Mouse (Mus musculus): ENCODE results near the gene Hist1h2ad. TPM values are rescaled to one million over a fixed set of nuclear protein-coding genes. Genes with fewer than 3 reads are reported as not detected.
"Not testable (repeated sequence)": the region's sequence is repeated elsewhere in the genome, so short reads cannot be mapped to it uniquely, and the experiment has no call there.

Gene Hist1h2ad
- polyA plus RNA-seq, 1 experiment from 2014 or later = not detected

DNA sequence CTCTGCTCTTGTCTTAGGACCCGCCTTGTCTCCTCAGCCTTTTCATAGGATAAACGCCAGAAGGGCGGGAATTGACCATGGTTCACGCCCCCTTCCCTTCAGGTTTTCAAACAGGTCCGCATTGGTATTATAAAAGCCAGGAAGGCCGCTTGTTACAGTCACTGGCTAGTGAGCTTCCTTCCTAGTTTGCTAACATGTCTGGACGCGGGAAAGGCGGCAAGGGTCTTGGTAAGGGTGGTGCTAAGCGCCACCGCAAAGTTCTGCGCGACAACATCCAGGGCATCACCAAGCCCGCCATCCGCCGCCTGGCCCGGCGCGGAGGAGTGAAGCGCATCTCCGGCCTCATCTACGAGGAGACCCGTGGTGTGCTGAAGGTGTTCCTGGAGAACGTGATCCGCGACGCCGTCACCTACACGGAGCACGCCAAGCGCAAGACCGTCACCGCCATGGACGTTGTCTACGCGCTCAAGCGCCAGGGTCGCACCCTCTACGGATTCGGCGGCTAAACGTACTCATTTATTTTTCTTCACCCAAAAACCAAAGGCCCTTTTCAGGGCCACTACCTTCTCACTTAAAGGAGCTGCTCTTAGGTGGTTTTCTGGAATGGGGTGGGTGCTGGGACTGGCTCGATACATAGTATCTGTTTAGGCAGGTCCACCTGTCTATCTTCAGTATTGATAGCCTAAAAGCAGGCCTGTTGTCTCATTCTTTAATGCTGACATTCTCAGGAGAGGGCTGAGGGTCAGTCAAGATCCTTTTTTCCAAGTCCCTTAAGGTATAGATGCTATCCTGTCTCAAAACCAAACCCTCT lies 7.4 kb downstream of the Hist1h2ad start, which contains the start of gene Hist1h4d:
Hist1h4d (plus strand) TSS at position 191 of the 811 bp plus-strand sequence.
- H3K36me3 ChIP-seq (ENCODE audit: inconsistent target) = no peaks in the 10 kb centered on the region
- H3K4me3 ChIP-seq (ENCODE audit: inconsistent target) = peak within 1 kb of the TSS; percentile 32
- no peaks in the 10 kb centered on the region for H3K79me2 ChIP-seq (ENCODE audit: inconsistent target)
- H3K27ac ChIP-seq = peak within 1 kb of the TSS; percentile 88
- 0% methylated on average over 40 of the region's 43 CpGs for WGBS (ENCODE audit: missing documents)

DNA sequence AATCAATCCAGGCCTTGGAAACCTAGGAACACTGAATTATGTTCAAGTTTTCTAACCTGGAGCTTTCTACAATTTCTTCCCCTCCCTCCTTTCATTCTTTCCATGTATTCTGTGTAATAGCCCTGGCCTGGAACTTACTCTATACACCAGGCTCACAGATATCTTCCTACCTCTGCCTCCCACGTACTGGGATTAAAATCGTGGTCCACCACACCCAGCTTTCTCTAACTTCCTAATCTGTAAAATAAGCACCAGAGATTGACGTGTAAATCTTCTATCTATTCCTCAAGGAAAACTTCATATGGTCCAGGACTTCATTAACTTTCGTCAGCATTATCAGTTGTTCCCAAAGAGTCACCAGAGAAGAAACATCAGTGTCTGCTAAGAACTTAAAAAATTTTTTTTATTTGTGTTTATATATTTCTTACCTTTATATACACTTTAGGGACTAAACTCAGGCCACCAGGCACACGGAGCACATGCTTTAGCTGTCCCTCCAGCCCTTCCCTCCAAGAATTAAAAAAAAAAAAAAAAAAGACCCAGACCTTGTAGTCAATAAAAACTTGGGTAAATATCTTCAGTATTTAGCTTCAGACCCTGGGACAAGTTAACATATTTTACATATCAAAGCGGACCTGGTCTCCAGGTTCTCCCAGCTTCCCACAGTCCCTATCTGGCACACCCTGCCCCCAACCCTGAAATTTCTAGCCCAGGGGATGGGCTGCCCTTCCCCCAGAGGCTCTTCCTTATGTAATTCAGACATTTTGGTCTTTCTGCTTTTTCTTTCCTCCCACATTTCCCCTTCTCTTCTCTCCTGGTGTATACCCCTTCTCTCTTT lies 8.3 kb downstream of the Hist1h2ad start:
- peak overlapping the region; percentile 32 for H3K4me3 ChIP-seq (ENCODE audit: inconsistent target)
- 27% methylated on average over 6 of the region's 6 CpGs for WGBS (ENCODE audit: missing documents)
- H3K79me2 ChIP-seq (ENCODE audit: inconsistent target) = no peaks in the 10 kb centered on the region
- H3K36me3 ChIP-seq (ENCODE audit: inconsistent target) = no peaks in the 10 kb centered on the region
- H3K27ac ChIP-seq = peak overlapping the region; percentile 88

DNA sequence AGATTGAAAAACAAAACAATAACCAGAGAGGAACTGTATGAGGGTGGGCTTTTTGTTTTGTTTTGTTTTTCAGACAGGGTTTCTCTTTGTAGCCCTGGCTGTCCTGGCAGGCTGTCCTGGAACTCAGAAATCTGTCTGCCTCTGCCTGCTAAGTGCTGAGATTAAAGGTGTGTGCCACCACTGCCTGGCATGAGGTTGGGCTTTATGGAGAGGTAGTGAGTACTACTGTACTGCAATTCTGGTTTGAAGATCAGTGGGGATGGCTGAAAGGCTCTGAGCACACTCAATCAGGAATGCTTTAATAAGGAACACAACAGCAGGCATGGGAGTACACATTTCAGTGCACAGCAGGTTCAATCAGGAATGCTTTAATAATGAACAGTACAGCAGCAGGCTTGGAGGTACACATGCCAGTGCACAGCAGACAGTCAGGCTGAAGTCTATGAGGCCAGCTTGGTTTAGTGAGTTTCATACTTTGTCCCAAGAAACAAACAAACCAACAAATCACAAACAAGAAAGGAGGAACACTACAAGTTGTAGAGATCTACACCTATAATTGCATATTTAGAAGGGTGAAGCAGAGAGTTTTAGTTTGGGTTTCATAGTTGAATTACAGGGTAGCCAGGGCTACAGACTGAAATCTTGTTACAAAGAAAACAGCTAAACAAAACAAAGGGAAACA lies 9.3 kb downstream of the Hist1h2ad start:
- no peak overlapping the region for H3K4me3 ChIP-seq (ENCODE audit: inconsistent target)
- H3K36me3 ChIP-seq (ENCODE audit: inconsistent target) = no peaks in the 10 kb centered on the region
- H3K27ac ChIP-seq = peak overlapping the region; percentile 88
- H3K79me2 ChIP-seq (ENCODE audit: inconsistent target) = no peaks in the 10 kb centered on the region

DNA sequence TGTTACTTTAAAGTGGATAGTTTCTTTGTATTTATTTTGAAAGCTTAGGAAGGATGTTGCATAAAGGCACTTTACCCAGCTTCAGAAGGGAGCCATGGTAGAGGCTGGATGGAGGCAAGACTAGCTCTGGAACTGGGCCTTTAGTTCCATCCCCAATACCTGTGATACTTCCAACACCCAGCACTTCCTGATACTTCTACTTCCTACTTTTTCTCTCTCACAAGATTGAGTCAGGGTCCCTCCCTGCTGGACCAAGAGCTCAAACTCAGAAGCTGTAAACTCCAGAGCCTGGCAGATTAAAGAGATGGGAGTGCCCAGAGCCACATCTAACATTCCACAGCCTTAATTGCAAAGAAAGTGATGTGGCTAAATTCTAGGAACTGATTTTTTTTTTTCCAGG lies 10.2 kb downstream of the Hist1h2ad start:
- Histone ChIP-seq H3K79me2 (ENCODE audit: inconsistent target) (no peaks in the 10 kb centered on the region), H3K36me3 (ENCODE audit: inconsistent target) (no peaks in the 10 kb centered on the region), H3K4me3 (ENCODE audit: inconsistent target) (peak overlapping the region; percentile 43), H3K27ac (peak overlapping the region; percentile 88)

DNA sequence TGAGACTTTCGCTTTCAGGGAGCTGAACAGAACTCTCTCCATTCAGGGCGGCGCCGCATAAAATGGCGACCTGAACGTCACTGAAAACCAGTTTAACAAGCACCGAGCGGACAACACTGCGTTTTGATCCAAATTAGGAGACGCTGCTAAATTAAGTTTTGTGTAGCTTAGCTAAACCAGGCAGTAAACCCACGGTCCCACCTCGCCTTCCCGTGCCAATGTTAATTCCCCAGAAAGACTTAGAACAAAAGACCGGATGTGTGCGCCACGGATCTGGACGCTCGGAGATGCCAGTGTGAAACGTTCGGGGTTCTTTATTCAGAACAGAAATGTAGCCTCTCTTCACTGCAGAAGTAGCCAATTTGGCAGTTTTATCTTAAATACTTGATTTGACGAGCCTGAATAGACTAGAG lies 10.9 kb downstream of the Hist1h2ad start:
- H3K36me3 ChIP-seq (ENCODE audit: inconsistent target) = no peaks in the 10 kb centered on the region
- peak overlapping the region; percentile 43 for H3K4me3 ChIP-seq (ENCODE audit: inconsistent target)
- no peaks in the 10 kb centered on the region for H3K79me2 ChIP-seq (ENCODE audit: inconsistent target)
- under 1% methylated on average over 21 of the region's 21 CpGs for WGBS (ENCODE audit: missing documents)
- peak overlapping the region; percentile 88 for H3K27ac ChIP-seq

DNA sequence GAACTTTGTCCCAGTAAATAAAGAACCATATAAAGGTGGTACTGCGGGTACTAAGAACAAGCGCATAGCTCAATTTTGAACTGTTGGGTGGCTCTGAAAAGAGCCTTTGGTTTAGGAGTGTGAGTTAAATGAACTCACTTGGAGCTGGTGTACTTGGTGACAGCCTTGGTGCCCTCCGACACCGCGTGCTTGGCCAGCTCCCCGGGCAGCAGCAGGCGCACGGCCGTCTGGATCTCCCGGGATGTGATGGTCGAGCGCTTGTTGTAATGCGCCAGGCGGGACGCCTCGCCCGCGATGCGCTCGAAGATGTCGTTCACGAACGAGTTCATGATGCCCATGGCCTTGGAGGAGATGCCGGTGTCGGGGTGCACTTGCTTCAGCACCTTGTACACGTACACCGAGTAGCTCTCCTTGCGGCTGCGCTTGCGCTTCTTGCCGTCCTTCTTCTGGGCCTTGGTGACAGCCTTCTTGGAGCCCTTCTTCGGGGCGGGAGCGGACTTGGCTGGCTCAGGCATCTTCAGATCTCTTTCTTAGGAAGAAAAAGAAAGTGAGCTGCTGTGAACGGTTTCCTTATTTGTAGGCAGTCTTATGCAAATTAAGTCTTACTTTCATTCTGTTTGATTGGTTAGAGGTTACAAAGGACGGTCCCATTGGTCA lies 11.4 kb downstream of the Hist1h2ad start:
- H3K4me3 ChIP-seq (ENCODE audit: inconsistent target) = peak overlapping the region; percentile 43
- peak overlapping the region; percentile 88 for H3K27ac ChIP-seq
- H3K79me2 ChIP-seq (ENCODE audit: inconsistent target); H3K36me3 ChIP-seq (ENCODE audit: inconsistent target): not testable (repeated sequence)
- WGBS (ENCODE audit: missing documents) = 0% methylated on average over 7 of the region's 36 CpGs

DNA sequence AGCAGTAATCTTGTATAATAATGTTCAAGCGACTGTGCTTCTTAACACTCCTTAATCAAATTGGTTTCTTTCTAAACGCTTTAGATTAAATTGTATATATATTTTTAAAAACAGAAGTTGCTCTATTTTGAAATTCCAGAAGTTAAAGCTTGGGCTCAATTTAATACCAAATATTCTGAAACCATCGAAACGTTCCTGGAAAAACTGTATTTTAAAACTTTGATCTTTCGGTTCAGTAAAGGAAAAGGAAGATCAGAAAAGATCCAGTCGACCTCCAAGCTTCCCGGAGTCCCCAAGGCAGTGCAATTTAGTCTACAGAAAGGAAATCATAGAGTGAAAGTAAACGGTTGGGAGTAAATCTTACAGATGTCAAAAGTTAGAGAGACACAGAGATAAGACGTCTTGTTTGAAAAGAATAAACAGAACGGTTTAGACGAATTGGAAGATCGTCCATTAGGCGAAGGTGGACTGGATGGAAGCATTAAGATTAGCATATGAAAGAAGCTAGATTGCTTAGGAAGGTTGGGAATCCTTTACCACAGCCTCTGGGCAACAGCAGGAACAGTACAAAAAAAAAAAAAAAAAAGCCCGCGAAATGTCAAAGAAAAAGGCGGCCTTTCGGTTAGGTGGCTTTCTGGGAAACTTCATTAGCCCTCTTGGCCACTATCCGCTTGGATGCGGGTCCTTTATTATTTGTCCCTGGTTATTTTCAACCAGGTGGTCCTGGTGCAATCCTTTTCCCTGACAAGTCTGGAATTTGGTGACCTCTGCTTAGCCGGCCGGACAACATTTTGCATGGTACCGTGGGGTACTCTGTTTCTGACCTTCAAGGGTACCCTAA lies 12.1 kb downstream of the Hist1h2ad start:
- Histone ChIP-seq H3K79me2 (ENCODE audit: inconsistent target) (no peaks in the 10 kb centered on the region), H3K4me3 (ENCODE audit: inconsistent target) (peak overlapping the region; percentile 43), H3K27ac (peak overlapping the region; percentile 81), H3K36me3 (ENCODE audit: inconsistent target) (no peaks in the 10 kb centered on the region)
- 6% methylated on average over 22 of the region's 22 CpGs for WGBS (ENCODE audit: missing documents)

DNA sequence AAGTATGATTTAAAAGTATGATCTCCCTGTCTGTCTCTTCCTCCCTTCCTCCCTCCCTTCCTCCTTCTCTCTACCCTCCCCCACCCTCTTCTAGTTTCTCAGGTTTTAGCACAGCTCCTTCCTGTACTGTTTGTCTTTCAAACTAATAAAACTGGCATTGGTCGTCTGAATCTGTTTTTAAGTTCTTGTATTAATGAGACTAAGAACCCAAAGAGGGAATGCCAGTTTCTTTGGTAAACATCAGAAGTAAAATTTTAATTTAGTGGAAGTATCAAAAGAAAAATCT lies 12.7 kb downstream of the Hist1h2ad start:
- no peaks in the 10 kb centered on the region for H3K36me3 ChIP-seq (ENCODE audit: inconsistent target)
- H3K79me2 ChIP-seq (ENCODE audit: inconsistent target) = no peaks in the 10 kb centered on the region
- H3K4me3 ChIP-seq (ENCODE audit: inconsistent target) = peak overlapping the region; percentile 43
- H3K27ac ChIP-seq = peak overlapping the region; percentile 81
- no CpG with 5 or more reads among the region's 1 CpGs for WGBS (ENCODE audit: missing documents)

DNA sequence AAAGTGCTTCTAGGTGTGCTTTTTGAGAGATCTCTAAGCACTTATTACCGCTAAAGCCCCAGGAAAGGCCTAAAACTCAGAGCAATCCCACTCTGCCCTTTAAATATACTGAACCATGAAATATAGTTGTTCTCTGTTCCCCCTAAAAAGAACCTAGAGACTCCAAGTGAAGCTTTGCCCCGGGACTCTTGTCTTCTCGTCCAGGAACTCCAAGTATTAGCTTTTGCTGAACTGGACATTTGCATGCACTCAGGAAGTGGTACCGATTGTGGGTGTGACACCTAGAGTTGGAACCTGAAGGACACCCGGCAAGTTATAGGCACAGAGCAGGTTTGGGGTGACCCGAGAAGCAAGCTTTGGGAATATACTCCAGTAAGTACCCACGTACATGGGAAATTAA lies 17.0 kb downstream of the Hist1h2ad start:
- H3K79me2 ChIP-seq (ENCODE audit: inconsistent target) = no peaks in the 10 kb centered on the region
- H3K36me3 ChIP-seq (ENCODE audit: inconsistent target) = no peaks in the 10 kb centered on the region
- WGBS (ENCODE audit: missing documents) = 92% methylated on average over 7 of the region's 7 CpGs
- H3K27ac ChIP-seq = no peak overlapping the region
- H3K4me3 ChIP-seq (ENCODE audit: inconsistent target) = no peak overlapping the region

DNA sequence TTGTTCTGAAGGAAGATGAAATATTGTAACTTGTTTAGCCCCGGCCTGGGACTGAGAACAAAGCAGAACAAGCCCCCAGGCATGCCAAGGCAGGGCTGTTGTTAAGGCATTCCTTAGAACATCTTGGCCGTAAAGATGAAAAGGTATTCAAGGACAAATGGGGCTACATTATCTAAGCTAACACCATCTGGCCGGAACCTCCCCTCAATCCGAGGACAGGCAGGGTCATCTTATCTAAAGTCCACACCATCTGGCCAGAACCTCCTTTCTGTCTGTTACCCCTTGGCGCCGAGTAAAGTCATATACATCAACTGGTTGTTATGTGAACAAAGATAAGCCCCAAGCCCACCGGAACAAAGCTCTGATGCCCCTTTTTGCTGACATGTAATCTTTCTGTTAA lies 17.7 kb downstream of the Hist1h2ad start:
- not testable (repeated sequence) for H3K27ac ChIP-seq; H3K36me3 ChIP-seq (ENCODE audit: inconsistent target); H3K4me3 ChIP-seq (ENCODE audit: inconsistent target); H3K79me2 ChIP-seq (ENCODE audit: inconsistent target)
- WGBS (ENCODE audit: missing documents) = 97% methylated on average over 5 of the region's 7 CpGs

DNA sequence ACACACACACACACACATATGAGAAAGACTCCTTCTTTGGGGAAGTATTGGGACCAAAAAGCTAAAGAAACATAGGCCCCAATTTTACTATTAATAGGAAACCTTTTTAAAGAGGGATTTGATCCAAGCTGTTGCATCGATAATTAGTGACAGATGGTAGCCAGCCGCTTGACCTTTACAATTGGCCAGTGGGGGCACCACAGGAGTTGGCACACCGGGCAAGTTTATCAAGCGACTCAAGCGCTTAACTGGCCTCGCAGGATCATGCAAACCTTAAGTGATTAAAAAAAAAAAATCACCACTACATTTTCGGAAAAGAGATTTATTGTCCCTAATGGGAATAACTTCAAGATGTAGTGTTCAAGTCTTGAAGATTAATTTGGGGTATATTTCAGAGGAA lies 18.4 kb downstream of the Hist1h2ad start:
- H3K36me3 ChIP-seq (ENCODE audit: inconsistent target) = no peaks in the 10 kb centered on the region
- no peak overlapping the region for H3K4me3 ChIP-seq (ENCODE audit: inconsistent target)
- 83% methylated on average over 7 of the region's 7 CpGs for WGBS (ENCODE audit: missing documents)
- no peak overlapping the region for H3K27ac ChIP-seq
- H3K79me2 ChIP-seq (ENCODE audit: inconsistent target) = no peaks in the 10 kb centered on the region

DNA sequence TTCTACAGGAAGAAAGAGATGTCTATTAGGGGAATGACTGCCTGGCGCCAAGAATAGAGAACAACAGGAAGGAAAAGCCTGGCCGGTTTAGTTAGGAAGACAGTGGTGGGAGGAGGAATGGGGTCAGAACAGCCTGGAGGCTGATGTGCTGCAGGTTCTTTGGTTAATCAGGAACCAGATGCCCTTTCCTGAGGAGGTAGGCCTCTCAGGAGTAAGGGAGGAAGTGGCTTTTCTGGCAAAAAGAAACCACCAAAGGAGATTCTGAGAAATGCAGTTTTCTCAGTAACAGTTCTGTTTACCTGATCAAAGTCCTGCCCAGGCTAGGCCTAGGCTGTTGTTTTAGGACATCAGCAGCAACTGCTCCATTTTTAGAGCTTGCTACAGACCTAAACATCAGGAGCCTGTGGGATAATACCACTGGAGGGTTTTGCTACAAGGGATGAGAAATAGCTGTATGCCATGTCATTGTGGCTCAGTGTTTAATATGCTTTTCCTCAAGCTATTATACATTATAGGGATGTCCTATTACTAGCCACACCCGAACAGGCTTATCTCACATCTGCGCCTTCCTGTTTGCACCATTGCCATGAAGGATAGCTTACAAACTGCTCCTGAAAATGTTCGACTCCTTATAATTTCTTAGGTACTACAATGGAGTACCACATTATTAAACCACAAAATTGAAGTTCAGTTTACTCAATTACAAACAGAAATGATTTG lies 19.0 kb downstream of the Hist1h2ad start:
- Histone ChIP-seq H3K4me3 (ENCODE audit: inconsistent target) (no peak overlapping the region), H3K36me3 (ENCODE audit: inconsistent target) (no peaks in the 10 kb centered on the region), H3K79me2 (ENCODE audit: inconsistent target) (no peaks in the 10 kb centered on the region), H3K27ac (no peak overlapping the region)
- WGBS (ENCODE audit: missing documents) = 33% methylated on average over 5 of the region's 5 CpGs

DNA sequence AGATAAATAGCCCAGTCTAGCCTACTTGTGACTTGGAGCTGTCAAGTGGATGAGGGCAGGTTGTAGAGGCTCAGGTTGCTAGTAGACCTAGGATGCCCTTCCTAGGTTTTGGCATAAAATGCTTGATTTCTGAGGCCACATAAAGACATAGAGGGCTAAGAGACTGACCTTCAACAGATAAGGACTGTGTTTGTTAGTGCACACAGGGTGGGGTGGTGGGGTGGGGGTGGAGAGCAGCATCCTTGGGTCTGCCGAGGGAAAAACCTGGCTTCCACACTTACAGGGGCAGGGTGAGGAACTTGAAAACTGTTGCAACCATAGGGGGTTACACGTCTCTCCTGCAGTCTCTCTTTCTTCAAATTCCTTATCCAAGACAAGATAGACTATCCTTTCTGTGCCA lies 21.0 kb downstream of the Hist1h2ad start:
- Histone ChIP-seq H3K36me3 (ENCODE audit: inconsistent target) (no peaks in the 10 kb centered on the region), H3K4me3 (ENCODE audit: inconsistent target) (no peak overlapping the region), H3K79me2 (ENCODE audit: inconsistent target) (no peaks in the 10 kb centered on the region), H3K27ac (no peak overlapping the region)
- 79% methylated on average over 2 of the region's 2 CpGs for WGBS (ENCODE audit: missing documents)
